Mouse (Mus musculus) limb, embryonic 14.5 days (tissue): ENCODE data around the gene Ppp2r5c. TPM values are rescaled to one million over a fixed set of nuclear protein-coding genes. Genes with fewer than 3 reads are reported as not detected.

Experiments
- ATAC-seq: fragments of 200-750 bp; cut with Nextera tagmentation; 2 replicates; pipeline ENCODE4 v1.8.0; 2017; ENCODE audit warnings: low read depth, moderate number of reproducible peaks, moderate TSS enrichment; ENCODE audit not compliant: low FRiP score
- DNase-seq: peaks from one replicate; pipeline ENCODE4 v3.0.0-alpha.2; 2015; ENCODE audit warnings: low spot score
- H3K27ac ChIP-seq: fragments of 300-500 bp; sonication (generic); replicated peaks from 2 replicates; pipeline ENCODE4 v1.5.1; 2014; ENCODE audit warnings: low read depth, mild to moderate bottlenecking, low read length, moderate library complexity, mixed read lengths
- H3K27me3 ChIP-seq: fragments of 300-500 bp; sonication (generic); 2 replicates; pipeline ENCODE4 v1.6.1; 2014; ENCODE audit warnings: low read length, mixed read lengths; ENCODE audit not compliant: control insufficient read depth, insufficient read depth
- H3K36me3 ChIP-seq: fragments of 300-500 bp; sonication (generic); 2 replicates; pipeline ENCODE4 v1.6.1; 2014; ENCODE audit warnings: mild to moderate bottlenecking, low read length, moderate library complexity, mixed read lengths; ENCODE audit not compliant: control insufficient read depth, insufficient read depth
- H3K4me1 ChIP-seq: fragments of 300-500 bp; sonication (generic); 2 replicates; pipeline ENCODE4 v1.6.1; 2014; ENCODE audit warnings: antibody characterized with exemption, low read length, mixed read lengths; ENCODE audit not compliant: control insufficient read depth, insufficient read depth
- H3K4me2 ChIP-seq: fragments of 300-500 bp; sonication (generic); replicated peaks from 2 replicates; pipeline ENCODE4 v1.6.1; 2014; ENCODE audit warnings: low read depth, mild to moderate bottlenecking, low read length, moderate library complexity; ENCODE audit not compliant: severe bottlenecking
- H3K4me3 ChIP-seq: fragments of 300-500 bp; sonication (generic); replicated peaks from 2 replicates; pipeline ENCODE4 v1.5.1; 2014; ENCODE audit warnings: low read length
- H3K9ac ChIP-seq: fragments of 300-500 bp; sonication (generic); 2 replicates; pipeline ENCODE4 v1.6.1; 2014; ENCODE audit warnings: mild to moderate bottlenecking, low read depth, low read length, moderate library complexity; ENCODE audit not compliant: severe bottlenecking
- H3K9me3 ChIP-seq: fragments of 300-500 bp; sonication (generic); 2 replicates; pipeline ENCODE4 v1.6.1; 2016; ENCODE audit warnings: low read length; ENCODE audit not compliant: control insufficient read depth
- POLR2A ChIP-seq: fragments of 200-500 bp; IDR thresholded peaks from 2 replicates; pipeline ENCODE4 v1.8.0; 2012; ENCODE audit warnings: inconsistent platforms, mild to moderate bottlenecking, moderate library complexity, borderline replicate concordance; ENCODE audit not compliant: insufficient read depth, insufficient read length; ENCODE audit errors: extremely low read depth
- WGBS: fragments of 180-500 bp; shearing (Covaris S2); extraction: QIAGEN DNeasy Blood & Tissue Kit; methylation state at CpG from one replicate; pipeline ENCODE4 v1.1.7; 2014; 5-methylcytosine and 5-hydroxymethylcytosine counted together
- polyA plus RNA-seq, 2 experiments: library from polyadenylated mRNA; depleted of rRNA in 1 of 2; stranded (reverse) in 1 of 2; unstranded in 1 of 2; fragments of >200 nt; fragmentation: Nextera tagmentation in 1 of 2; extraction: Ambion mirVana in 1 of 2; gene quantifications; 2 replicates each; pipeline versions ENCODE4 v1.2.1 to v1.2.3; 2012 to 2014

Gene Ppp2r5c
- polyA plus RNA-seq, 2 experiments: 75.2 to 156 TPM

- H3K27ac ChIP-seq: no peak overlapping the region
- DNase-seq (no peak), ATAC-seq (no peak)
- no peak overlapping the region for H3K4me3 ChIP-seq
- no peak overlapping the region for H3K4me2 ChIP-seq
- peaks cover 12% of the 10 kb centered on the region for H3K4me1 ChIP-seq
- no peaks in the 10 kb centered on the region for H3K9me3 ChIP-seq
- H3K9ac ChIP-seq: no peak overlapping the region
- H3K36me3 ChIP-seq: 0 out of 2 replicates have a peak, but pooled peaks cover 6% of the 10 kb centered on the region
- no peak for TF ChIP-seq POLR2A
- WGBS: 45% methylated on average over 3 of the region's 3 CpGs
- no peaks in the 10 kb centered on the region for H3K27me3 ChIP-seq
These were observed 50.1 kb downstream of the Ppp2r5c start for GRCm38 (mm10) chr12:110497013-110497412.

- WGBS: 44% methylated on average over 8 of the region's 8 CpGs
- Histone ChIP-seq H3K4me2 (no peak overlapping the region), H3K36me3 (0 out of 2 replicates have a peak, but pooled peaks cover 6% of the 10 kb centered on the region), H3K4me1 (peaks cover 12% of the 10 kb centered on the region), H3K9me3 (no peaks in the 10 kb centered on the region), H3K9ac (no peak overlapping the region), H3K27ac (no peak overlapping the region), H3K27me3 (no peaks in the 10 kb centered on the region), H3K4me3 (no peak overlapping the region)
- ATAC-seq: no peak
- TF ChIP-seq POLR2A: no peak
- no peak for DNase-seq
These were observed 50.6 kb downstream of the Ppp2r5c start for GRCm38 (mm10) chr12:110497485-110497884.

GRCm38 (mm10) chr12:110498283-110499224 lies 51.6 kb downstream of the Ppp2r5c start:
- DNase-seq (no peak), ATAC-seq (no peak)
- TF ChIP-seq POLR2A: no peak
- H3K4me3 ChIP-seq: no peak overlapping the region
- 76% methylated on average over 22 of the region's 22 CpGs for WGBS
- H3K9ac ChIP-seq: no peak overlapping the region
- H3K27me3 ChIP-seq: no peaks in the 10 kb centered on the region
- H3K27ac ChIP-seq: no peak overlapping the region
- no peaks in the 10 kb centered on the region for H3K9me3 ChIP-seq
- 0 out of 2 replicates have a peak, but pooled peaks cover 6% of the 10 kb centered on the region for H3K36me3 ChIP-seq
- no peak overlapping the region for H3K4me2 ChIP-seq
- H3K4me1 ChIP-seq: peaks cover 12% of the 10 kb centered on the region

GRCm38 (mm10) chr12:110499225-110499992 lies 52.5 kb downstream of the Ppp2r5c start:
- Histone ChIP-seq H3K4me3 (no peak overlapping the region), H3K4me2 (no peak overlapping the region), H3K4me1 (peaks cover 15% of the 10 kb centered on the region), H3K36me3 (0 out of 2 replicates have a peak, but pooled peaks cover 6% of the 10 kb centered on the region), H3K9ac (no peak overlapping the region), H3K27me3 (no peaks in the 10 kb centered on the region), H3K9me3 (no peaks in the 10 kb centered on the region), H3K27ac (no peak overlapping the region)
- ATAC-seq (no peak), DNase-seq (no peak)
- no peak for TF ChIP-seq POLR2A
- 81% methylated on average over 14 of the region's 14 CpGs for WGBS

- no peaks in the 10 kb centered on the region for H3K27me3 ChIP-seq
- H3K4me3 ChIP-seq: no peak overlapping the region
- H3K9ac ChIP-seq: no peak overlapping the region
- ATAC-seq (no peak), DNase-seq (no peak)
- no peaks in the 10 kb centered on the region for H3K9me3 ChIP-seq
- peaks cover 19% of the 10 kb centered on the region for H3K4me1 ChIP-seq
- no peak overlapping the region for H3K4me2 ChIP-seq
- H3K36me3 ChIP-seq: 0 out of 2 replicates have a peak, but pooled peaks cover 6% of the 10 kb centered on the region
- WGBS: 94% methylated on average over 8 of the region's 8 CpGs
- no peak overlapping the region for H3K27ac ChIP-seq
- no peak for TF ChIP-seq POLR2A
These were observed 53.2 kb downstream of the Ppp2r5c start for GRCm38 (mm10) chr12:110500095-110500494.
